Mouse (Mus musculus): Measurements from ENCODE around the gene Ccdc149.

- TF ChIP-seq E2F4 (IDR thresholded peaks at IDR 0.05; ENCODE audit: borderline replicate concordance, low read depth, low read length): no peak
- no peak for TF ChIP-seq CTCF (IDR thresholded peaks at IDR 0.05 in 2 of 3, conservative IDR thresholded peaks at IDR 0.05 in 1 of 3; ENCODE audit: control insufficient read depth in 1 of 3, insufficient read depth in 1 of 3, low read depth in 2 of 3, low read length in 3 of 3, poor library complexity in 1 of 3, severe bottlenecking in 1 of 3)
- no peak for TF ChIP-seq POLR2A (IDR thresholded peaks at IDR 0.05; ENCODE audit: control insufficient read depth in 1 of 2, insufficient read depth in 1 of 2, low read depth in 1 of 2, low read length in 2 of 2, poor library complexity in 1 of 2)
- TF ChIP-seq EP300 (IDR thresholded peaks at IDR 0.05; ENCODE audit: low read depth in 1 of 2, low read length in 2 of 2): no peak
- TF ChIP-seq POLR2AphosphoS2 (IDR thresholded peaks at IDR 0.05; ENCODE audit: low read length): no peak
These were observed 38.1 kb upstream of the Ccdc149 start for GRCm38 (mm10) chr5:52509416-52509815.

Measured in MEL (cell line).